Mouse (Mus musculus) ES-Bruce4 (cell line): Measurements from ENCODE around the gene Tph2. TPM values are rescaled to one million over a fixed set of nuclear protein-coding genes. Genes with fewer than 3 reads are reported as not detected.

Experiments used
- H3K27ac ChIP-seq: 2 replicates; pipeline ENCODE4 v1.5.1; 2012; ENCODE audit warnings: low read length, inconsistent platforms; ENCODE audit not compliant: insufficient read depth
- H3K27me3 ChIP-seq: 2 replicates; pipeline ENCODE4 v1.6.1; 2012; ENCODE audit warnings: mild to moderate bottlenecking, low read length, inconsistent platforms; ENCODE audit not compliant: control insufficient read depth, poor library complexity, insufficient read depth, severe bottlenecking
- H3K36me3 ChIP-seq: 2 replicates; pipeline ENCODE4 v1.6.1; 2012; ENCODE audit warnings: inconsistent platforms, mild to moderate bottlenecking, low read length, moderate library complexity; ENCODE audit not compliant: control insufficient read depth, poor library complexity, insufficient read depth, severe bottlenecking
- H3K4me1 ChIP-seq: one replicate; pipeline ENCODE4 v1.8.1; 2011; ENCODE audit warnings: low read length; ENCODE audit not compliant: control insufficient read depth, insufficient read depth
- H3K4me3 ChIP-seq: 2 replicates; pipeline ENCODE4 v1.5.1; 2011; ENCODE audit warnings: low read depth, mild to moderate bottlenecking, low read length
- H3K9ac ChIP-seq: 2 replicates; pipeline ENCODE4 v1.6.1; 2012; ENCODE audit warnings: low read depth, mild to moderate bottlenecking, inconsistent platforms; ENCODE audit not compliant: poor library complexity, severe bottlenecking
- H3K9me3 ChIP-seq: replicated peaks from 2 replicates; pipeline ENCODE4 v1.6.1; 2012; ENCODE audit warnings: mild to moderate bottlenecking, low read length, inconsistent platforms; ENCODE audit not compliant: control insufficient read depth, poor library complexity, insufficient read depth, severe bottlenecking
- CTCF ChIP-seq: IDR thresholded peaks from one replicate; pipeline ENCODE4 v1.8.1; 2011; ENCODE audit warnings: low read depth, low read length
- EP300 ChIP-seq: IDR thresholded peaks from 2 replicates; pipeline ENCODE4 v1.6.1; 2011; ENCODE audit warnings: low read depth, low read length; ENCODE audit not compliant: insufficient read depth
- POLR2A ChIP-seq: IDR thresholded peaks from one replicate; pipeline ENCODE4 v1.8.1; 2011; ENCODE audit warnings: low read length; ENCODE audit not compliant: insufficient read depth
- polyA plus RNA-seq: library from polyadenylated mRNA; stranded (reverse); fragments of >200 nt; gene quantifications from 2 replicates; pipeline ENCODE4 v1.2.4, GENCODE M21; 2011; ENCODE audit warnings: low read depth; ENCODE audit not compliant: missing spikeins, insufficient read depth, insufficient read length

The Tph2 gene
- polyA plus RNA-seq, 1 experiment, result not detected

- no peak overlapping the region for H3K27ac ChIP-seq
- TF ChIP-seq POLR2A (no peak), EP300 (no peak), CTCF (no peak)
- no peaks in the 10 kb centered on the region for H3K27me3 ChIP-seq
- H3K4me1 ChIP-seq, result no peaks in the 10 kb centered on the region
- H3K36me3 ChIP-seq, result no peaks in the 10 kb centered on the region
- H3K9me3 ChIP-seq, result 0 out of 2 replicates have a peak, but pooled peaks cover 1% of the 10 kb centered on the region
- no peak overlapping the region for H3K4me3 ChIP-seq
- no peak overlapping the region for H3K9ac ChIP-seq
These were observed 124.1 kb downstream of the Tph2 start for GRCm38 (mm10) chr10:115060759-115061158.

GRCm38 (mm10) chr10:115051602-115052001 is 133.2 kb downstream of the Tph2 start:
- H3K4me3 ChIP-seq, result no peak overlapping the region
- no peaks in the 10 kb centered on the region for H3K36me3 ChIP-seq
- H3K27ac ChIP-seq, result no peak overlapping the region
- H3K4me1 ChIP-seq, result no peaks in the 10 kb centered on the region
- 0 out of 2 replicates have a peak, but pooled peaks cover 5% of the 10 kb centered on the region for H3K9me3 ChIP-seq
- TF ChIP-seq EP300 (no peak), CTCF (peak; percentile 78)
- H3K27me3 ChIP-seq, result no peaks in the 10 kb centered on the region; the same call in 1 of the 2 replicates
- H3K9ac ChIP-seq, result no peak overlapping the region

GRCm38 (mm10) chr10:115050674-115051073 is 134.1 kb downstream of the Tph2 start:
- H3K27ac ChIP-seq, result no peak overlapping the region
- H3K4me3 ChIP-seq, result no peak overlapping the region
- no peaks in the 10 kb centered on the region for H3K36me3 ChIP-seq
- H3K27me3 ChIP-seq, result no peaks in the 10 kb centered on the region; the same call in 1 of the 2 replicates
- TF ChIP-seq POLR2A, result no peak
- no peak for TF ChIP-seq CTCF
- no peak for TF ChIP-seq EP300
- no peak overlapping the region for H3K9ac ChIP-seq
- no peaks in the 10 kb centered on the region for H3K4me1 ChIP-seq
- H3K9me3 ChIP-seq, result 0 out of 2 replicates have a peak, but pooled peaks cover 3% of the 10 kb centered on the region

GRCm38 (mm10) chr10:115050178-115050577 is 134.6 kb downstream of the Tph2 start:
- Histone ChIP-seq H3K4me3 (no peak overlapping the region), H3K4me1 (no peaks in the 10 kb centered on the region), H3K9ac (no peak overlapping the region), H3K36me3 (no peaks in the 10 kb centered on the region), H3K9me3 (0 out of 2 replicates have a peak, but pooled peaks cover 3% of the 10 kb centered on the region), H3K27ac (no peak overlapping the region), H3K27me3 (no peaks in the 10 kb centered on the region; the same call in 1 of the 2 replicates)
- no peak for TF ChIP-seq EP300
- no peak for TF ChIP-seq CTCF
- no peak for TF ChIP-seq POLR2A

- H3K27me3 ChIP-seq, result no peaks in the 10 kb centered on the region; the same call in 1 of the 2 replicates
These were observed 136.3 kb downstream of the Tph2 start for GRCm38 (mm10) chr10:115048565-115048964.

GRCm38 (mm10) chr10:115035748-115036147 is 149.1 kb downstream of the Tph2 start:
- no peaks in the 10 kb centered on the region for H3K4me1 ChIP-seq
- H3K4me3 ChIP-seq, result no peak overlapping the region
- H3K36me3 ChIP-seq, result no peaks in the 10 kb centered on the region
- no peak overlapping the region for H3K27ac ChIP-seq
- no peaks in the 10 kb centered on the region for H3K27me3 ChIP-seq
- no peak overlapping the region for H3K9ac ChIP-seq
- H3K9me3 ChIP-seq, result peaks cover 2% of the 10 kb centered on the region
- TF ChIP-seq CTCF (no peak), POLR2A (no peak), EP300 (no peak)

More at GRCm38 (mm10) chr10:115048565-115048964, 136.3 kb downstream of the Tph2 start:
- no peaks in the 10 kb centered on the region for H3K36me3 ChIP-seq
- H3K4me1 ChIP-seq, result no peaks in the 10 kb centered on the region
- TF ChIP-seq EP300 (no peak), POLR2A (no peak), CTCF (no peak)
- H3K4me3 ChIP-seq, result no peak overlapping the region
- no peak overlapping the region for H3K9ac ChIP-seq
- H3K9me3 ChIP-seq, result no peaks in the 10 kb centered on the region
- H3K27ac ChIP-seq, result no peak overlapping the region

Other genes starting within 250 kb of the Tph2 start
- gene Tbc1d15, start 66.4 kb upstream of the Tph2 start, polyA plus RNA-seq, result 183 and 198 TPM in 2 replicates
- gene Rab21, start 130.6 kb upstream of the Tph2 start, polyA plus RNA-seq, result 37.2 and 46.8 TPM in 2 replicates
- gene Tmem19, start 177.5 kb upstream of the Tph2 start, polyA plus RNA-seq, result 28.3 and 29.1 TPM in 2 replicates
- gene Thap2, start 199.4 kb upstream of the Tph2 start, polyA plus RNA-seq, result 10.1 and 12.9 TPM in 2 replicates
- gene Zfc3h1, start 199.9 kb upstream of the Tph2 start, polyA plus RNA-seq, result 100 and 107 TPM in 2 replicates